Comparison of ENCODE assay signal across 19 mouse cellular contexts in the genomic region with DNA sequence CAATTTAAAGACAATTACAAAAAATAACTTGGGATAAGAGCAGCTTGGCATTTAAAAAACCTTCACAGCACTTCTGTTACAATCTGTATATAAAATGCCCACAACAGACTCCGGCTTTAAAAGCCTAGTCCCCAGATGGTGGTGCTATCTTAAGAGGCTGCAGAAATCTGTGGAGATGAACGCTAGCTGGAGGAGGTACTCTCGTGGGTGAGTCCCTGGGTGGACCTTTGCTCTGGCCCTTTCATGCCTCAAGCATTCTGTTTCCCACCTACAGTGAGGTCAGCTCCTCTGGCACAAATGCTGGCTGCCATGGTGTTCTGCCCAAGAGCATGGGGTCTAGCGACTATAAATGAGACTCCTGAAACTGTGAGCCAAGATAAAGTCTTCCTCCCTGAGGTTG.
DNase-seq lines count a peak whose midpoint lies in the region; ATAC-seq and TF ChIP-seq lines count a peak whose summit lies in the region.
"Had no signal": no experiment of that assay in that cellular context is flagged by ENCODE, and none has a peak within 500 bp of the region (broad histone marks: within the 10 kb centered on the region; RNA-seq: fewer than 3 reads in every experiment).

No protein-coding gene starts in this region.

- H3K4me1 ChIP-seq in heart, embryonic 10.5 days = no peaks in the 10 kb centered on the region
- H3K4me1 ChIP-seq in heart, adult 2 months (ENCODE audit: control insufficient read depth, insufficient read depth, low read length) = no peaks in the 10 kb centered on the region
- no peaks in the 10 kb centered on the region for H3K4me1 ChIP-seq in midbrain, embryonic 10.5 days
- H3K4me1 ChIP-seq in midbrain, embryonic 14.5 days (ENCODE audit: control insufficient read depth, insufficient read depth, low read length) = no peaks in the 10 kb centered on the region
- H3K4me1 ChIP-seq: embryonic facial prominence, embryonic 10.5 days; embryonic facial prominence, embryonic 12.5 days; forebrain, embryonic 13.5 days; forebrain, embryonic 15.5 days had no signal

- TF ChIP-seq CTCF in heart, adult 2 months (IDR thresholded peaks at IDR 0.05) = no peak
- no peak for TF ChIP-seq CTCF in left cerebral cortex, adult 2 months (IDR thresholded peaks at IDR 0.05)

- 0 out of 2 replicates have a peak, but pooled peaks cover 6% of the 10 kb centered on the region for H3K9me3 ChIP-seq in heart, embryonic 10.5 days
- no peaks in the 10 kb centered on the region for H3K9me3 ChIP-seq in midbrain, embryonic 10.5 days (replicated peaks)
- H3K9me3 ChIP-seq in midbrain, embryonic 14.5 days (ENCODE audit: control insufficient read depth, low read length) = peaks cover 11% of the 10 kb centered on the region
- H3K9me3 ChIP-seq: embryonic facial prominence, embryonic 12.5 days had no signal

- WGBS in heart, embryonic 10.5 days = 91% methylated on average over 4 of the region's 4 CpGs
- 83% methylated on average over 4 of the region's 4 CpGs for WGBS in heart, adult 2 months
- 94% methylated on average over 4 of the region's 4 CpGs for WGBS in midbrain, embryonic 10.5 days
- WGBS in midbrain, embryonic 14.5 days = 90% methylated on average over 4 of the region's 4 CpGs

- no peak overlapping the region for H3K9ac ChIP-seq in heart, adult 2 months (ENCODE audit: low read depth, low read length)
- no peak overlapping the region for H3K9ac ChIP-seq in midbrain, embryonic 14.5 days (replicated peaks; ENCODE audit: low read length)
- H3K9ac ChIP-seq: embryonic facial prominence, embryonic 12.5 days; forebrain, embryonic 13.5 days; forebrain, embryonic 15.5 days had no signal

- H3K27me3 ChIP-seq in heart, embryonic 10.5 days (ENCODE audit: insufficient read depth, poor library complexity, severe bottlenecking) = no peaks in the 10 kb centered on the region
- no peaks in the 10 kb centered on the region for H3K27me3 ChIP-seq in heart, adult 2 months (ENCODE audit: control insufficient read depth, insufficient read depth, low read length)
- no peaks in the 10 kb centered on the region for H3K27me3 ChIP-seq in midbrain, embryonic 10.5 days (ENCODE audit: low read depth, poor library complexity, severe bottlenecking)
- H3K27me3 ChIP-seq in midbrain, embryonic 14.5 days (ENCODE audit: control insufficient read depth, insufficient read depth, low read length) = no peaks in the 10 kb centered on the region
- H3K27me3 ChIP-seq: embryonic facial prominence, embryonic 12.5 days; forebrain, embryonic 13.5 days; forebrain, embryonic 15.5 days had no signal

- no peaks in the 10 kb centered on the region for H3K79me2 ChIP-seq in heart, adult 2 months (replicated peaks; ENCODE audit: control insufficient read depth, insufficient read depth, low read length)

- H3K4me2 ChIP-seq in midbrain, embryonic 14.5 days (ENCODE audit: low read length) = no peak overlapping the region
- H3K4me2 ChIP-seq: embryonic facial prominence, embryonic 12.5 days; forebrain, embryonic 13.5 days; forebrain, embryonic 15.5 days had no signal

- peak; percentile 58 for DNase-seq in heart, embryonic 10.5 days (ENCODE audit: low spot score)
- no peak for DNase-seq in heart, adult 2 months
- DNase-seq in midbrain, embryonic 10.5 days (ENCODE audit: low spot score) = peak; percentile 5
- no peak for DNase-seq in midbrain, embryonic 14.5 days
- peak; percentile 16 for DNase-seq in brain, adult 2 months (ENCODE audit: low read depth, low spot score)
- peak; percentile 13 for DNase-seq in telencephalon, adult 2 months (ENCODE audit: low read depth, low spot score)
- no peak for DNase-seq in left cerebral cortex, adult 2 months (ENCODE audit: extremely low spot score in 1 of 2, low spot score in 2 of 2)
- DNase-seq: adrenal gland, adult 2 months; adrenal gland, postnatal 10 days; adrenal gland, postnatal 25 days; cerebellum, adult 11-12 months; cerebellum, adult 2 months; cerebellum, adult 9-10 months; cerebellum, postnatal 10 days; cerebellum, postnatal 25 days had no signal

- ATAC-seq in midbrain, embryonic 14.5 days (ENCODE audit: low FRiP score, low TSS enrichment) = no peak
- ATAC-seq: forebrain, embryonic 13.5 days; forebrain, embryonic 15.5 days had no signal

- TF ChIP-seq EP300 in heart, adult 2 months (IDR thresholded peaks at IDR 0.05; ENCODE audit: insufficient read depth, low read depth, low read length) = no peak

- H3K36me3 ChIP-seq in heart, embryonic 10.5 days = no peaks in the 10 kb centered on the region
- H3K36me3 ChIP-seq in heart, adult 2 months (ENCODE audit: control insufficient read depth, insufficient read depth, low read length) = no peaks in the 10 kb centered on the region
- H3K36me3 ChIP-seq in midbrain, embryonic 10.5 days = no peaks in the 10 kb centered on the region
- no peaks in the 10 kb centered on the region for H3K36me3 ChIP-seq in midbrain, embryonic 14.5 days (ENCODE audit: control insufficient read depth, insufficient read depth, low read length)
- H3K36me3 ChIP-seq: embryonic facial prominence, embryonic 10.5 days; embryonic facial prominence, embryonic 12.5 days; forebrain, embryonic 15.5 days had no signal

- no peak for TF ChIP-seq POLR2A in heart, adult 2 months (IDR thresholded peaks at IDR 0.05; ENCODE audit: insufficient read depth, low read depth, low read length)

- intact Hi-C loops in heart, adult 2 months (cut with DNase I) = no loop called here
- intact Hi-C loops in left cerebral cortex, adult 2 months (cut with DNase I) = no loop called here

- H3K4me3 ChIP-seq in heart, embryonic 10.5 days = no peak overlapping the region
- H3K4me3 ChIP-seq in heart, adult 2 months = no peak overlapping the region
- no peak overlapping the region for H3K4me3 ChIP-seq in midbrain, embryonic 10.5 days
- no peak overlapping the region for H3K4me3 ChIP-seq in midbrain, embryonic 14.5 days (replicated peaks; ENCODE audit: low read depth, low read length)
- H3K4me3 ChIP-seq in left cerebral cortex, adult 2 months = no peak overlapping the region
- H3K4me3 ChIP-seq: embryonic facial prominence, embryonic 10.5 days; embryonic facial prominence, embryonic 12.5 days; forebrain, embryonic 13.5 days; forebrain, embryonic 15.5 days had no signal

- no peak overlapping the region for H3K27ac ChIP-seq in heart, embryonic 10.5 days
- H3K27ac ChIP-seq in heart, adult 2 months = no peak overlapping the region
- H3K27ac ChIP-seq in midbrain, embryonic 10.5 days (replicated peaks) = no peak overlapping the region
- H3K27ac ChIP-seq in midbrain, embryonic 14.5 days (replicated peaks; ENCODE audit: low read depth, low read length) = no peak overlapping the region
- no peak overlapping the region for H3K27ac ChIP-seq in left cerebral cortex, adult 2 months
- H3K27ac ChIP-seq: embryonic facial prominence, embryonic 10.5 days; embryonic facial prominence, embryonic 12.5 days; forebrain, embryonic 13.5 days; forebrain, embryonic 15.5 days had no signal

Comparison
In these comparisons a context has a peak if more than half of its experiments do, and no peak if none do; other contexts are left out.
1. DNase-seq: peak in heart, embryonic 10.5 days (single experiment), midbrain, embryonic 10.5 days (single experiment), brain, adult 2 months (single experiment) and telencephalon, adult 2 months (single experiment); none in heart, adult 2 months (0 of 2), midbrain, embryonic 14.5 days (single experiment) and left cerebral cortex, adult 2 months (0 of 2).